Mouse (Mus musculus) E14TG2a.4 (cell line): ENCODE measurements around the gene Klhl33.

ENCODE experiments used
- CTCF ChIP-seq: conservative IDR thresholded peaks from 2 replicates; pipeline ENCODE4 v1.5.1; 2014; ENCODE audit warnings: low read length
- NANOG ChIP-seq: IDR thresholded peaks from 2 replicates; pipeline ENCODE4 v1.6.1; 2014; ENCODE audit warnings: borderline replicate concordance, low read length, mixed read lengths
- POU5F1 ChIP-seq: IDR thresholded peaks from 2 replicates; pipeline ENCODE4 v1.6.1; 2014; ENCODE audit warnings: low read length, borderline replicate concordance

- TF ChIP-seq CTCF (no peak), POU5F1 (no peak), NANOG (no peak)
Measured at GRCm38 (mm10) chr14:50876236-50876950, 20.9 kb downstream of the Klhl33 start.
